Mouse (Mus musculus): ENCODE results near the gene Rbm44.

Rbm44 gene

DNA sequence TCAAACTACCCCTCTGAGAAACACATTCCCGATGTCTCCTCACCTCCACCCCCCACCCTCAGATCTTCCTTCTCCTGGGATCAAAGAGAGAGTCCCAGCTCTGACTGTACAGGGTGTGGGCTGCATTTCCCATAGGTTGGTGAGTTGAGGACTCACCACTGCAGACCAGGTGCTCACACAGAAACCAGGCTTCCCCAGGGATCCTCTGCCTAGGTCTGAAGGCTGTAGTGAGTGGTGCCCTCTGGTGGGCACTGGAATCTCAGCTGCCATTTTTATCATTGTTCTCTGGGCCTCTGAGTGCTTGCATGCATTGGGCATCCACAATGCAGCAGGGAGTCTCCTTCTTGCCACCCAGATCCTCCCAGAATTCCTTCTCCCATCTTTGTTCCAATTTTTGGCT lies 66.2 kb downstream of the Rbm44 start:
- peak; percentile 77 for DNase-seq

DNA sequence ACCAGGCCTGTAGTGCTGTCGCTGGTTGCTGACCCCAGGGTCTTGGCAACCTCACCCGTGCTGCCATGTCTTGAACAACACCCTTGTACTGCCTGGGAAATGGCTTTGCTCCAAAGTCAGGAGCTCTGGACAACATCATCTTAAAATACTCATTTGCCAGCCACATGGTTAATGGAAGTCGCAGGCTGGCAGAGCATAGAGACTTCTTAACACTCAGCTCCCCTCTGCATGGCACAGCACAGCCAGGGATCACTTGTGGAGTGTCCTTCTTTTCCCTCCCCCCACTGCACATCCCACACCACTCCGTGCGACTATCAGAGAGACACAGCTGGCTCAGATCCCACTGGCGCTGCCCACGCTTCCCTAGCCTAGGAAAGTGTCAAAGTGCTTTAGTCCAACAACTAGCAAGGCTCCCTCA lies 66.7 kb downstream of the Rbm44 start:
- peak; percentile 52 for DNase-seq

DNA sequence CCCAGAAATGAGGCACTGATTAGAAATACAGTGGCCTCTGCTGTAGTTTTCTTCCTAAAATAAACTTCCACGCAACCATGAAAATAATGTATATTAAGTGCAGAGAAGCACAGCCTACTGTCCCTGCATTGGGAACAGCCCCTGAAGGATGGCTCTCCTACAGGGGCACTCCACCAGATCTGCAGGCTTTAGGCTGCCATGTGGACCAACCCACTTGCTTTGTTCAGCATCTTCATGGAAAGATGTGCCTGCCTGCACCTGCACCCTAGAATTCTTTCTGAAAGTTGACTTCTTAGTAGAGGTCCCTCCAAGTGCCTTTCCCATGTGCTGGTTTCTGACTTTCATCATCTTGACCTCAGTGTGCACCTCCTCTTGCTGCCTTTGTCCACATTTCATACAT lies 70.4 kb downstream of the Rbm44 start:
- no peak for DNase-seq

DNA sequence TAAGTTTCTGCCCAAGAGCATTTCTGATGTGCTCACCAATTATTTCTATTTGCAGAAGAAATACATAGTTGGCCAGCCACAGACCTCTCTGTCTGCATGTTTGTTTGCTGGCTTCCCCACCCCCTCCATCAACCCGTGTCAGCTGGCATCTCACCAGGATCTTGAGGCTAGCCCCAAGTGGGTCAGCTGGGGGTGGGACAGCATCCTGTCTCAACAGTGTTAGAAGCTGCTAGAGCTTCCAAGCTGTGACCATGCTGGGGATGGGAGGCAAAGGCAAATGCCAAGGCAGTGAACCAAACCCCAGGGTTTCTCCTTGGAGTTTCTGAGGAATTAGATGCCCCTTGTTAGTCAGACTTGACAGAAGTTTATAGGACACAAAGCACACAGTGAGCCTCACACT lies 71.1 kb downstream of the Rbm44 start:
- DNase-seq = no peak

DNA sequence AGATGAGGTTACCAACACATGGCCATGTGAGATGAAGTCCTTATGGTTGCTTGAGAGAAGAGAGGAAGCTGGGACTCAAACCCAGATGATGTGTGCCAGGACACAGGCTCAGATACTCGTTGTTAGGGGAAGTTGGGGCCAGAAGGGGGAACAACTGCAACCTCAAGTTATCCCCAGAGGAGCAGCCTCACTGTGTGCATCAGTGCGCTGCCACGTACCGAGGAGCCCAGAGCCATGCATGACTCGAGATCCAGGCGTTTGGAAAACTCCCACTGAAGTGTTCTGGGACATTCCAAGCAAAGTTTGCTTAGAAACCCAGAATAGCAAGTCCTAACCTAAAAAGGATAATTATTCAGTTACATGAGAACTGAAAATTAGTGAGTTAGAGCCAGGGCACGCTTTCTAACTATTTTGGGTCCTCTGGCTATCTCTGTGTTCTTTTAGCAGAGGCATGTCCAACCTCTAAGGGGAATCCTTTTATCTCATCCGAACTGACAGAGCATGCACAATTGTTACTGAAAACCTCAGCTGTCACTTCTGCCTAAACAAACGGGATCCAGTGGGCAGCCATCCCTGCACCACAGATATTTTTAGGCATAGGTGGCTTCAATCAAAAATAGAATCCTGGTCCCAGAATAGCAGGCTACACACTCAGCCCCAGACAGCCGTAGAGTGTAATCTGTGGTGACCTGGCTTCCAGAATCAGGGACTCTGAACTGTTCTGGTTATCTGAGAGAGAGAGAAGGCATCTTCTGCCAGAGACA lies 71.8 kb downstream of the Rbm44 start:
- DNase-seq = no peak

DNA sequence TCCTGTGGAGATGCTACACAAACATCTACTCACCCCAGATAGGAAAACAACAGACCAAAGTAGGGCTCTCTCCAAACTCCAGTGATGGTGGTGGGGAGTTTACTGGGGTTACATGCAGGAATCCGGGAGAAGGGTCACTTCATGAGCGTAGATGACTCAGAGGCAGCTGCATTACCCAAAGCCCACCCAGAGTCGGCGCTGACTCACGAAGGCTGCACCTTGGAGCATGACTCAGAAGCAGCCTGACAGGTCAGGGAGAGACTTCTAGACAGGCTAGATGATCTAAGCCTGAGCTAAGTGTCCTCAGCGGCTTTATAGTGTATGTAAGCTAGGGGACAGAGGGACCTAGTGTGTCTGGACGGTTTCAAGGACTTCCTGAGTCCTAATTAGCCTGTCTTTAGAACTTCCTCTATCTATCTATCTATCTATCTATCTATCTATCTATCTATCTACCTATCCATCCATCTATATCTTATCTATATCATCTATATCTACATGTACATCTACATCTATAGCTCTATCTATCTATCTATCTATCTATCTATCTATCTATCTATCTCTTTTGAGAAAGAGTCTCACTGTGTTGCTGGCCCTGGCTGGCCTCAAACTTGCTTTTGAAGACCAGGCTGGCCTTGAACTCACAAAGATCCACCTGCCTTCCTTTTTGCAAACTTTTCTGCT lies 74.9 kb downstream of the Rbm44 start:
- no peak for DNase-seq

DNA sequence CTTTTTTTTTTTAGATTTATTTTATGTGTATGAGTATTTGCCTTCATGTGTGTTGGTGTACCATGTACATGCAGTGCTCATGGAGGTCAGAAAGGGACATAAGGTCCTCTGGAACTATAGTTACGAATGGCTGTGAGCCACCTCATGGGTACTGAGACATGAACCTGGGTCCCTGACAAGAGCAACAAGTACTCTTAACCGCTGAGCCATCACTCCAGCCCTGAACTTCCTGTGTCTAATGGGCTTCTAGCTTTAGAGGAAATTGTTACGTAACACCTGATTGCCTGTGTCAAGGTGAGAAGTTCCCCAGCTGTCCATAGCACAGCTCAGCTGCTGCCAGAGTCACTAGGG lies 75.4 kb downstream of the Rbm44 start:
- no peak for DNase-seq
